Mouse (Mus musculus): ENCODE results near the gene Sh3bgrl3.

DNA sequence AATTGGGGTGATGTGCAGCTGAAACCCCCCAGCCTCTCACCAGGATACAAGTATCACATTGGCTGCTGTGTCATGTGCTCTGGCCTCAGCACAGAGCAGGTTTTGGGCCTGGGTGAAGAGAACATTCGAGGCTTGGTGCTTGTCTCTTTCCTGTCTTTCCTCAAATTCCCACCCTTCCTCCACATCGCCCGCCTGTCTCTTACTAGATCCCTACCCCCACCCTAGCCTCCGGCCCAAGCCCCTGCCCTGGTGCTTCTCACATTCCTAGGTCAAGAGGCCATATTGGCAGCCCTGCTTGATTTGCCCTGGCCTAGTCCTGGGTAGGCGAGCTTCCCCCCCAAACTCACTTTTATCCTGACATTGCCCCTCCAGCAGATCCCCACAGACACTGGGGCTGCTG lies 9.5 kb downstream of the Sh3bgrl3 start:
- TF ChIP-seq CTCF (IDR thresholded peaks at IDR 0.05; ENCODE audit: control insufficient read depth, insufficient read depth, insufficient replicate concordance, low read depth, low read length) (no peak), POLR2A (IDR thresholded peaks at IDR 0.05; ENCODE audit: control insufficient read depth, low read depth, low read length) (no peak)

Measured in testis, adult 2 months (tissue).